Comparison of ENCODE assay signal across 24 mouse cellular contexts in genomic region chr4:73980454-73980853, GRCm38 (mm10). TPM values are rescaled to one million over a fixed set of nuclear protein-coding genes. Genes with fewer than 3 reads are reported as not detected.
A peak's percentile ranks its signal among the peaks of the same experiment; 100 is the strongest.
DNase-seq lines count a peak whose midpoint lies in the region; ATAC-seq lines count a peak whose summit lies in the region.
"Had no signal": no experiment of that assay in that cellular context is flagged by ENCODE, and none has a peak within 500 bp of the region (broad histone marks: within the 10 kb centered on the region; RNA-seq: fewer than 3 reads in every experiment).

No protein-coding gene starts in this region.

- ATAC-seq in forebrain, embryonic 16.5 days = peak; percentile 38; the same call in 1 of the 2 replicates
- no peak for ATAC-seq in forebrain, embryonic 12.5 days (ENCODE audit: low FRiP score)
- ATAC-seq: CD4-positive, CD25-positive, alpha-beta regulatory T cell, adult 4 months; liver, postnatal 0 days had no signal

- no peak overlapping the region for H3K27ac ChIP-seq in forebrain, embryonic 16.5 days (ENCODE audit: low read length)
- no peak overlapping the region for H3K27ac ChIP-seq in forebrain, embryonic 12.5 days
- H3K27ac ChIP-seq: embryonic facial prominence, embryonic 13.5 days; neural tube, embryonic 13.5 days; stomach, postnatal 0 days had no signal

- H3K9me3 ChIP-seq in forebrain, embryonic 16.5 days (ENCODE audit: control insufficient read depth, low read length) = no peaks in the 10 kb centered on the region
- H3K9me3 ChIP-seq in forebrain, embryonic 12.5 days = no peaks in the 10 kb centered on the region
- H3K9me3 ChIP-seq: embryonic facial prominence, embryonic 13.5 days; neural tube, embryonic 13.5 days had no signal

- DNase-seq in adrenal gland, postnatal 10 days = peak; percentile 10
- DNase-seq in adrenal gland, adult (ENCODE audit: inconsistent age in 2 of 2, low spot score in 1 of 2) = no peak
- peak; percentile 21 for DNase-seq in left cerebral cortex, postnatal 4 days
- DNase-seq in left cerebral cortex, postnatal 36 days (ENCODE audit: low spot score in 2 of 2) = no peak
- DNase-seq in kidney, postnatal 4 days = no peak
- DNase-seq in MN1 (ENCODE audit: low spot score) = no peak
- DNase-seq: adrenal gland, adult 2 months; heart, postnatal 4 days; kidney, adult 2 months; kidney, postnatal 25 days; liver; liver, postnatal 0 days; lung, postnatal 14 days; thymus, postnatal 14 days had no signal

- no peak overlapping the region for H3K4me3 ChIP-seq in forebrain, embryonic 16.5 days (replicated peaks; ENCODE audit: low read length)
- H3K4me3 ChIP-seq in forebrain, embryonic 12.5 days (replicated peaks) = no peak overlapping the region
- H3K4me3 ChIP-seq: embryonic facial prominence, embryonic 13.5 days; neural tube, embryonic 13.5 days had no signal

- 80% methylated on average over 3 of the region's 3 CpGs for WGBS in forebrain, embryonic 16.5 days
- 92% methylated on average over 3 of the region's 3 CpGs for WGBS in forebrain, embryonic 12.5 days

- no peaks in the 10 kb centered on the region for H3K36me3 ChIP-seq in forebrain, embryonic 16.5 days (ENCODE audit: control insufficient read depth, insufficient read depth)
- no peaks in the 10 kb centered on the region for H3K36me3 ChIP-seq in forebrain, embryonic 12.5 days (replicated peaks)
- H3K36me3 ChIP-seq: embryonic facial prominence, embryonic 13.5 days; G1E; neural tube, embryonic 13.5 days had no signal

- no peak overlapping the region for H3K4me2 ChIP-seq in forebrain, embryonic 16.5 days (ENCODE audit: low read length)
- no peak overlapping the region for H3K4me2 ChIP-seq in forebrain, embryonic 12.5 days
- H3K4me2 ChIP-seq: embryonic facial prominence, embryonic 13.5 days; neural tube, embryonic 13.5 days had no signal

- H3K9ac ChIP-seq in forebrain, embryonic 16.5 days (replicated peaks; ENCODE audit: low read depth, low read length) = no peak overlapping the region
- H3K9ac ChIP-seq in forebrain, embryonic 12.5 days = no peak overlapping the region
- H3K9ac ChIP-seq: embryonic facial prominence, embryonic 13.5 days; liver, postnatal 0 days; neural tube, embryonic 13.5 days had no signal

- H3K27me3 ChIP-seq in forebrain, embryonic 16.5 days (replicated peaks; ENCODE audit: control insufficient read depth, insufficient read depth, low read length) = no peaks in the 10 kb centered on the region
- no peaks in the 10 kb centered on the region for H3K27me3 ChIP-seq in forebrain, embryonic 12.5 days
- H3K27me3 ChIP-seq: embryonic facial prominence, embryonic 13.5 days; neural tube, embryonic 13.5 days had no signal

- no peaks in the 10 kb centered on the region for H3K4me1 ChIP-seq in forebrain, embryonic 16.5 days (replicated peaks; ENCODE audit: control insufficient read depth, insufficient read depth, low read length)
- no peaks in the 10 kb centered on the region for H3K4me1 ChIP-seq in forebrain, embryonic 12.5 days
- H3K4me1 ChIP-seq: embryonic facial prominence, embryonic 13.5 days; neural tube, embryonic 13.5 days had no signal

- intact Hi-C loops in left cerebral cortex, postnatal 4 days (cut with DNase I) = no loop called here
- intact Hi-C loops in left cerebral cortex, postnatal 36 days (cut with DNase I) = no loop called here

RNA-seq across cellular contexts. Expression of gene 2310002L09Rik, which starts 29.8 kb away (rescaled TPM):
- 1 to 10 TPM in 1 of 2 experiments, under 1 TPM in 1; 0.93 to 5.9 TPM for total RNA-seq in adrenal gland, postnatal 10 days (2021)
- not detected in 2 replicates for polyA plus RNA-seq in forebrain, embryonic 16.5 days (2015; fragmentation: Nextera tagmentation; extraction: Ambion mirVana)
- not detected in 2 replicates for polyA plus RNA-seq in forebrain, embryonic 12.5 days (2016; fragmentation: Nextera tagmentation; extraction: Ambion mirVana)
- not detected for total RNA-seq in left cerebral cortex, postnatal 4 days (2021)
- total RNA-seq in left cerebral cortex, postnatal 36 days (2021) = not detected
- total RNA-seq: adrenal gland, adult 2 months; G1E; layer of hippocampus, postnatal 14 days; left cerebral cortex, postnatal 14 days had no signal
- polyA plus RNA-seq: adrenal gland, adult 2 months; CD4-positive, CD25-positive, alpha-beta regulatory T cell, adult 4 months; cortical plate, adult 2 months; G1E; liver, postnatal 0 days; stomach, postnatal 0 days had no signal

RNA-seq across cellular contexts. Expression of gene Frmd3, which starts 32.8 kb away (rescaled TPM):
- under 1 TPM; 0.54 to 1.00 TPM for total RNA-seq in adrenal gland, postnatal 10 days (2021)
- 26.9 and 30.2 TPM in 2 replicates for polyA plus RNA-seq in forebrain, embryonic 16.5 days (2015; fragmentation: Nextera tagmentation; extraction: Ambion mirVana)
- 5.0 and 5.9 TPM in 2 replicates for polyA plus RNA-seq in forebrain, embryonic 12.5 days (2016; fragmentation: Nextera tagmentation; extraction: Ambion mirVana)
- 10 to 100 TPM; 40.3 to 46.3 TPM for total RNA-seq in left cerebral cortex, postnatal 4 days (2021)
- 1 to 10 TPM; 8.1 to 8.2 TPM for total RNA-seq in left cerebral cortex, postnatal 36 days (2021)
- polyA plus RNA-seq: adrenal gland, adult 2 months; CD4-positive, CD25-positive, alpha-beta regulatory T cell, adult 4 months; G1E had no signal

RNA-seq across cellular contexts. Expression of gene Gm11756, which starts 59.9 kb away (rescaled TPM):
- total RNA-seq in adrenal gland, postnatal 10 days (2021) = under 1 TPM in 1 of 2 experiments, not detected in 1; 0.21 TPM
- not detected in 2 replicates for polyA plus RNA-seq in forebrain, embryonic 16.5 days (2015; fragmentation: Nextera tagmentation; extraction: Ambion mirVana)
- polyA plus RNA-seq in forebrain, embryonic 12.5 days (2016; fragmentation: Nextera tagmentation; extraction: Ambion mirVana) = not detected in 2 replicates
- total RNA-seq in left cerebral cortex, postnatal 4 days (2021) = not detected
- total RNA-seq in left cerebral cortex, postnatal 36 days (2021) = not detected
- total RNA-seq: adrenal gland, adult 2 months; G1E; heart, postnatal 4 days; layer of hippocampus, postnatal 14 days; left cerebral cortex, postnatal 14 days had no signal
- polyA plus RNA-seq: adrenal gland, adult 2 months; CD4-positive, CD25-positive, alpha-beta regulatory T cell, adult 4 months; cortical plate, adult 2 months; embryonic facial prominence, embryonic 13.5 days; G1E; kidney, adult 2 months; liver, postnatal 0 days; neural tube, embryonic 13.5 days; stomach, postnatal 0 days had no signal

Comparison
In these comparisons a context has a peak if more than half of its experiments do, and no peak if none do; other contexts are left out.
1. DNase-seq: peak in adrenal gland, postnatal 10 days (single experiment) and left cerebral cortex, postnatal 4 days (single experiment); none in adrenal gland, adult (0 of 2), left cerebral cortex, postnatal 36 days (0 of 2), kidney, postnatal 4 days (0 of 2) and MN1 (single experiment).
2. RNA of gene Frmd3, which starts 32.8 kb away (total RNA-seq): 40.3 to 46.3 TPM in left cerebral cortex, postnatal 4 days and 8.1 to 8.2 TPM in left cerebral cortex, postnatal 36 days; 0.54 to 1.00 TPM in adrenal gland, postnatal 10 days; every median in the first group is over 4 times any median in the second.